Mouse (Mus musculus) embryonic facial prominence, embryonic 10.5 days (tissue): ENCODE measurements at regions not wholly inside any gene's neighbourhood (a gene's known extent, or its start where the extent isn't known, plus 50 kb on each side); places are given as distances from the start of the nearest gene placed in this dataset.

Experiments
- DNase-seq: peaks from one replicate; pipeline ENCODE4 v3.0.0-alpha.2; 2017; ENCODE audit warnings: low spot score
- H3K27ac ChIP-seq: fragments of 300-500 bp; sonication (generic); replicated peaks from 2 replicates; pipeline ENCODE4 v1.5.1; 2016; ENCODE audit warnings: mild to moderate bottlenecking
- H3K27me3 ChIP-seq: fragments of 300-500 bp; sonication (generic); replicated peaks from 2 replicates; pipeline ENCODE4 v1.6.1; 2016; ENCODE audit warnings: low read depth, mild to moderate bottlenecking; ENCODE audit not compliant: poor library complexity, severe bottlenecking
- H3K36me3 ChIP-seq: fragments of 300-500 bp; sonication (generic); replicated peaks from 2 replicates; pipeline ENCODE4 v1.6.1; 2016; ENCODE audit warnings: mild to moderate bottlenecking, moderate library complexity
- H3K4me1 ChIP-seq: fragments of 300-500 bp; sonication (generic); 2 replicates; pipeline ENCODE4 v1.6.1; 2016
- H3K4me3 ChIP-seq: fragments of 300-500 bp; sonication (generic); 2 replicates; pipeline ENCODE4 v1.5.1; 2016; ENCODE audit warnings: mild to moderate bottlenecking, moderate library complexity
- H3K9me3 ChIP-seq: fragments of 300-500 bp; sonication (generic); 2 replicates; pipeline ENCODE4 v1.6.1; 2016; ENCODE audit warnings: mild to moderate bottlenecking
- WGBS: fragments of 180-500 bp; shearing (Covaris S2); methylation state at CpG from one replicate; pipeline ENCODE4 v1.1.7; 2016; 5-methylcytosine and 5-hydroxymethylcytosine counted together

DNA sequence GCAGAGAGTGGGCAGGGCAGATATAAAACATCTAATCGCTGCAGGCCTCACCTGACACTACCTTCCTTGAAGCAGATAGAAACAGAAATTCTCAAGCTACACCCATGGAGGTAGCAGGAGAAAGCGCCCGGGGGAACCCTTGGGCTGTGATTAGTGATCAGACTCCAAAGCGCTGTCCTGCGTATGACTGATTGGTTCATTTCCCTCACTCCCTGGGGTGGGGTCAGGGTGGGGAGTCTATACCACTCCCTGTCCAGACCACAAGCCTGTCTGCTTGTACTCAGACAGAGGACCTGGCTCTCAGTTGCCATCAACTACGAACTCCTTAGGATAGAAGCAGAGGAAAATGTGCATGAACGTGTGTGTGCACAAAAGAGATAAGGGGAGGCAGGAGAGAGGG lies 77.7 kb downstream of the Gm826 start:
- Histone ChIP-seq H3K9me3 (no peaks in the 10 kb centered on the region), H3K27me3 (no peaks in the 10 kb centered on the region), H3K4me3 (no peak overlapping the region), H3K36me3 (no peaks in the 10 kb centered on the region), H3K27ac (no peak overlapping the region), H3K4me1 (no peaks in the 10 kb centered on the region)
- no peak for DNase-seq
- 79% methylated on average over 7 of the region's 7 CpGs for WGBS

DNA sequence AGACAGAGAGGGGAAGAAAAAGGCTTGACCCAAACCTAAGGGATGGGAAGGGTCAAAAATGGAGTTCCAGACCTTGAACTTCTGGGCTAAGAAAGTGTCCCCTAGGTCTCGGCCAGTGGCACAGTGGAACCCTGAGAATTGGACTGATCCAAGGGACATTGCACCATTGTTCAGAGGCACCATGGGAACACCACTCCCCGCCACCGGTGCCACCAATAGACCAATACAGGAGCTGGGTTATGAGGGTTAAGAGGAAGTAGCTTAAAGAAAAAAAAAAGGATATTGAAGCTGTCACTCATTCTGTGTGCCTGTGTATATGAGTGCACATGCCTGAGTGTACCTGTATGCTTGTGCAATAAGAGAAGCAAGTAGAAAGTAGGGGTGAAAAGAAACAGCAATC lies 83.7 kb downstream of the Gm826 start:
- WGBS: 92% methylated on average over 3 of the region's 3 CpGs
- Histone ChIP-seq H3K4me3 (no peak overlapping the region), H3K9me3 (no peaks in the 10 kb centered on the region), H3K27ac (no peak overlapping the region), H3K4me1 (peaks cover 2% of the 10 kb centered on the region; the same call in 1 of the 2 replicates), H3K27me3 (peaks cover 6% of the 10 kb centered on the region; the same call in 1 of the 2 replicates), H3K36me3 (no peaks in the 10 kb centered on the region)
- no peak for DNase-seq

DNA sequence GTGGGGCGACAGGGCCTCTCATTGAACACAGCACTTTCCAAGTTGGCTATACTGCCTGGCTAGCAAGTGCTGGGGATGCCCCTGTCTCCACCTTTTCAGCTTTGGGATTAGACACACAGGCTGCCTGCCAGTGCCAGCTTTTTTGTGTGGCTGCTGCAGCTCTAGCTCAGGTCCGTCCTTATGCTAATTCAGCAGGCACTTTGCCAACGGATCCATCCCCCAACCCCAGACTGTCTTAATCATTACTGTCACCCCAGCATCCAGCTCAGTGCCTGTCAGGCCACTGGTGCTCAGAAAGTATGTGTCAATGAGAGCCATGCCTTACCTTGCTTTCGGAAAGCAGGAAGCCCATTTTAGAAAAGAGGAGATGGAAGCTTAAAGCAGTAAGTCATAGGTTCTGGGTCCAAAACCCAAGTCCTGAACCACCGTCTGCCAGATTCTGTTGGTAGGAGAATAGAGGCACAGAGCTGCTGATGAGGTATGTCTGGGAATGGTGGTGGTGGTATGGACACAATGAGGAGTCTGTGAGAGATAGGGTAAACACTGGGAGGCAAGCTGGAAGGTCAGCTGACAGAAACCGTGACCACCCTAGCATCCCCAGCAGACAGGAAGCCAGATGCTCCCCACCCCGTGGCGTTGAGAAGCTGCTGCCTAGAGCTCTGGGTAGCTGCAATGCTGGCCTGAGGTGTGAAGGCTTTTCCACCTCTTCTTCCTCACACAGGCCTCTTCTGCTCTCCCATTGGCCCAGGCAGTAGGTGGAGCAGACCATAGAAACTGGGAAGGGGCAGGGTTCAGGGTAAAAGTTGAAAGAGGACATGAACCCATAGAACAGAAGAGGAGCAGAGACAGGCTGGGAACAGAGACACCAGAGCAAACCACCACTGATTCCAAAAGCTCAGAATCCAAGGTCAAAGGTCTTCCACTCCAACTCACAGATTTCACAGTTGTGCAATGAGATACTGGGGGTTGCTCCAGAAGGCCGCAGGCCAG lies 84.6 kb downstream of the Gm826 start:
- DNase-seq: no peak
- peaks cover 7% of the 10 kb centered on the region for H3K4me1 ChIP-seq
- no peaks in the 10 kb centered on the region for H3K36me3 ChIP-seq
- no peaks in the 10 kb centered on the region for H3K9me3 ChIP-seq
- 55% methylated on average over 9 of the region's 9 CpGs for WGBS
- H3K27ac ChIP-seq: no peak overlapping the region
- H3K4me3 ChIP-seq: no peak overlapping the region
- peaks cover 6% of the 10 kb centered on the region; the same call in 1 of the 2 replicates for H3K27me3 ChIP-seq

DNA sequence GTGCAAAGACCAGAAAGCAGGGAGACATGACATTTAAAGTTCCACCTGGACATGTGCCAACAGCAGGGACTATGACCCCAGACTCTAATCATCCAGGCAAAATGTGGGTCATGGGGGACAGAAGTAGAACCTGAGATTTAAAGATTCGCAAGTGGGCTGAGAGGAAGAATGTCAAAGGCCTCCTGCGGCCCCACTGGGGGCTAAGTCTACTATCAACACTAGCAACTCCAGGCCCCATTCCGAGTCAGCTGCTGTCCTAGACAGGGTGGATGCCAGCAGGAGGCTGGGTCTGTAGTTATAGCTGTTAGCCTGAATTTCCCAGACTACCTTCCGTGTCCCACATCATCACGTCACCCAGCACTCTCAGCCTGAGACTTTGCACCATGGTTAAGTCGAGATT lies 86.7 kb downstream of the Gm826 start:
- Histone ChIP-seq H3K9me3 (no peaks in the 10 kb centered on the region), H3K36me3 (no peaks in the 10 kb centered on the region), H3K27me3 (peaks cover 7% of the 10 kb centered on the region; the same call in 1 of the 2 replicates), H3K27ac (no peak overlapping the region), H3K4me3 (no peak overlapping the region), H3K4me1 (peaks cover 7% of the 10 kb centered on the region)
- no peak for DNase-seq
- 83% methylated on average over 6 of the region's 6 CpGs for WGBS

DNA sequence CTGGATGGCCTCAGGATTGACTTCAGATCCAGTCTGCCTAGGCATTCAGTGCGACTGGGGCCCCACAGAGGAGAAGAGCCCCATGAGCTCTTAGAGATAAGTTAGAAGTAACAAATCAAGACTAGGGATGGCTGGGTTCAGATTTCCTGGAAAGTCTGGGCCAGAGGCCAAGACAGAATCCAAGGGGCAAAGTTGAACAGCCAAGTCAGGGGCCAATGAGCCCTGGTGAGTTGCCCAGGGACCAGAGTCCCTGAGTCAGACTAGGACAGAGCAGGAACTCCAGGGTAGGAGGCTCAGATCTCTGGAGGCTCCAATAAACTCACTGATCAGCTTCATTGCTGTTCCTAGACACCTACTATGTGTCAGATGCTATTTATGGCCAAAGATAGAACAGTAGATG lies 87.6 kb downstream of the Gm826 start:
- H3K9me3 ChIP-seq: no peaks in the 10 kb centered on the region
- H3K4me3 ChIP-seq: no peak overlapping the region
- H3K36me3 ChIP-seq: no peaks in the 10 kb centered on the region
- peaks cover 7% of the 10 kb centered on the region for H3K4me1 ChIP-seq
- WGBS: 83% methylated on average over 1 of the region's 1 CpGs
- DNase-seq: no peak
- H3K27me3 ChIP-seq: peaks cover 12% of the 10 kb centered on the region; the same call in 1 of the 2 replicates
- no peak overlapping the region for H3K27ac ChIP-seq

DNA sequence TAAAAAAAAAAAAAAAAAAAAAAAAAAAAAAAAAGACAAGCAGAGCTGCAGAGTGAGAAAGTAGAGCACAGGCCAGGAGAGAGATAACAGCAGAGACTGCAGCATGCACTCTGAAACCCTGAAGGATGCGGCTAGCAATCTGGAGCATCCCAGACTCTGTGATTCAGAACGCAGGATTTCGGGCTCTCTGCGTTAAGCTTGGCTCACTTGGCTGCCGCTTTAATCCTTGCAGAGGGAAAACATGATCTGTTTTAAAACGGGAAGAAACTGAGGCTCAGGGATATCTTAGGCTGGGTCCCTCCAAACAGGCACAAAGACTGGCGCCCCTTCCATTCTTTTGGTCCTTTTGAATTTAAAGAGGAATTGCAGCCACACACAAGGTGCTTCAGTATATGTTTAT lies 89.1 kb downstream of the Gm826 start:
- no peak for DNase-seq
- WGBS: 29% methylated on average over 7 of the region's 7 CpGs
- Histone ChIP-seq H3K4me3 (no peak overlapping the region), H3K4me1 (peaks cover 7% of the 10 kb centered on the region), H3K36me3 (no peaks in the 10 kb centered on the region), H3K27me3 (peaks cover 12% of the 10 kb centered on the region; the same call in 1 of the 2 replicates), H3K9me3 (no peaks in the 10 kb centered on the region), H3K27ac (no peak overlapping the region)

DNA sequence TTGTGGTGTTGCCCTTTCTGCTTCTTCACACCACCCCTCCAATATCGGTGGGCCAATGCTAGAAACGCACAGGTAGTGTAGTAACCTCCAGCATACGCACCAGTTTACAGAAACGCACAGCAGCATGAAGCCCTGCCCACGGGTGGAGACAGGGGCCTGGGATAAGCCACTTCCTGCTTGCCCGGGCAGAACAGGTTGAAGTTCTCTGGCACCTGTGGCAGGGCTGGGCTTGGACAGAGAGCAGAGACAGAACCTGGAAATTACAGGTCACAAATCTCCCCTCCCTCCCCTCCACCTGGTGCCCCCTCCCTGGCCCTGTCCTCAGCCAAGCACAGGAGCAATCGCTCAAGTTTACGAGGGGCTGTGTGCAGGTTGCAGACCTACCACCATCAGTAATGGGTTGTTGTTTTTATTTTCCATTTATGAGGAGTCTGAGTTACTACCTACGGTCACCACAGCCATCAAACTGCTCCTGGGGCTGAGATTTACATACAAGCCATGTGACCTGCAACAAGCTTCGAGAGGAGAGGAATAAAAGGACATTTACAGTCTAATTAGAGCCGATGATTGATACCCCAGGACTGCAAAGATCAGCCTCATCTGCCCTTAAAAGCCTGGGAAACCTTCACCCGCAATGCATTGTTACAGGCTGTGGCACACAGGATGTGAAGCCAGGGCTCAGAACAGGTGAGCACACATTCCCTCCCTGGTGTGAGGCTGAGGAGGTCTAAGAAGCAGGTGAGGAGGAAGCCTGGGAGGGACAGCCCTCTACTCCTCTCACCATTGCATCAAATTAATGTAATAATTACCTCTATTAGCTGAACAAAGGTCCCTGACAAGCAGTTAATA lies 93.2 kb downstream of the Gm826 start:
- no peaks in the 10 kb centered on the region for H3K9me3 ChIP-seq
- no peaks in the 10 kb centered on the region for H3K36me3 ChIP-seq
- peaks cover 7% of the 10 kb centered on the region for H3K4me1 ChIP-seq
- H3K27ac ChIP-seq: no peak overlapping the region
- no peak for DNase-seq
- 82% methylated on average over 12 of the region's 12 CpGs for WGBS
- H3K4me3 ChIP-seq: no peak overlapping the region
- H3K27me3 ChIP-seq: 0 out of 2 replicates have a peak, but pooled peaks cover 5% of the 10 kb centered on the region

DNA sequence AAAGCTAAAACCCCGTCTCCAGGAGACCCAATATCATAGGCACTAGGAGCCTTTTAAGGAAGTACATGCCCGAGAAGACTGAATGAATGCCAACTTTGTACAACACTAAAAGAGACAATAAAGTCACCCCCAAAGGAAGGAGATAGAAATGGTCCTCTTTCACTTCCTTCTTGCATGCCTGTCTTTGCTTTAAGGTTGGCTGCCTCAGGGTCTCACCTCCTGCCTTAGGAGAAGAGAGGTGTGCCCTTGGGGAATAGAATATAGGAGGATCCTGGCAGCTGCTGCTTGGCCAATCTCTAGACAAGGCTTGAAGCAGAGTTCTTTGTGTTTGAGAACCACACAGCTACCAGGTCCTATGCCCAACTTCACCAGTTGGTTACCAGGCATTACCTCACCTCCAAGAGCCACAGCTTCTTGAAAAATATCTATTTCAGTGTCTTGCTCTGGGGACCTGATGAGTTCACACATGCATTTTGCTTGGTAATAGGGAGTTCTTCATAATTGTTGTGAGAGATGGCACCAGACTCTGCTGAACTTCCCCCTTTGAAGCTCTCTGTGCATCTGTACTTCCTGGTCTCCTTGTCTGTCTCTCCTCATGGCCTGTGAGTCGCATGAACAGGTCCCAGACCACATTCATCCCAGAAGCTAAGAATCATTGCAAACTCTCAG lies 96.4 kb downstream of the Gm826 start:
- no peaks in the 10 kb centered on the region for H3K9me3 ChIP-seq
- 0 out of 2 replicates have a peak, but pooled peaks cover 5% of the 10 kb centered on the region for H3K27me3 ChIP-seq
- no peaks in the 10 kb centered on the region for H3K4me1 ChIP-seq
- H3K36me3 ChIP-seq: no peaks in the 10 kb centered on the region
- no peak for DNase-seq
- 87% methylated on average over 3 of the region's 3 CpGs for WGBS
- H3K4me3 ChIP-seq: no peak overlapping the region
- H3K27ac ChIP-seq: no peak overlapping the region

DNA sequence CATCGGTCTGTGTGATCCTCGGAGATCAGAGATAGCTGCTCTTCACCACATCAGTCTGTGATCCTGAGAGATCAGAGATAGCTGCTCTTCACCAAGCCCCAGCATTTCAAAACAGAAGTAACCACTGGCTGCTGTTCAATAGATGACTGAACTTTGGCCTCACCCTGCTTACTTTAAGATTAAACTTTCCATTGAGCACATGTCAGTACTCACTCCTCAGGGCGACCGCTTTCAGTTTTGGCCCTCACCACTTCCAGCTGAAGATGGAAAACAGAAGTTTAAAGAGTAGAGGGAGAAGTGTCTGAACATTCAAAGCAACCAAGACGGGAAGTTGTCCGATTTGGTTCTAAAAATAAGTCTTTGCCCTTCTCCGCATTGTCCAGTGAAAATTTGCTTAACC lies 97.2 kb downstream of the Gm826 start:
- no peaks in the 10 kb centered on the region for H3K36me3 ChIP-seq
- no peak overlapping the region for H3K27ac ChIP-seq
- DNase-seq: no peak
- H3K4me3 ChIP-seq: no peak overlapping the region
- no peaks in the 10 kb centered on the region for H3K9me3 ChIP-seq
- 88% methylated on average over 7 of the region's 7 CpGs for WGBS
- no peaks in the 10 kb centered on the region for H3K27me3 ChIP-seq
- no peaks in the 10 kb centered on the region for H3K4me1 ChIP-seq

DNA sequence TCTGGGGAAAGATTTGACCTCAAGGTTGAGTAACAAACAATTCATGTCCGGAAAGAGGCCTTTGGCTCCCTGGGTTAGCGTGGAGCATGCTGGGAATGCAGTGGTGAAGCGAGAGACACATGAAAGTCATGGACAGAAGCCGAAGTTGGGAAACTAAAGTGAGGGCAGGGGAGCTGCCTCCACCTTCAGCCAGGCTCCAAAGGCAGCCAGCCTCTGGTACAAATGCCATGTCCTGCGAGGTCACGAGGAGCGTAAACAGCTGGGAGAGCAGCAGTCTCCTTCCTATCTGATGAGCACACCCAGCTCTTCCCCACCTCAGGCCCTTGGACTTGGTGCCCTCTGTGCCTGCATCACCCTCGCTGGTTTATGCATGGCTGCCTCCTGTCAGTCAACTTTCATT lies 103.2 kb downstream of the Gm826 start:
- no peaks in the 10 kb centered on the region for H3K27me3 ChIP-seq
- no peaks in the 10 kb centered on the region for H3K36me3 ChIP-seq
- H3K4me1 ChIP-seq: 0 out of 2 replicates have a peak, but pooled peaks cover under 1% of the 10 kb centered on the region
- 77% methylated on average over 8 of the region's 8 CpGs for WGBS
- H3K9me3 ChIP-seq: no peaks in the 10 kb centered on the region
- DNase-seq: no peak
- H3K4me3 ChIP-seq: no peak overlapping the region
- no peak overlapping the region for H3K27ac ChIP-seq

DNA sequence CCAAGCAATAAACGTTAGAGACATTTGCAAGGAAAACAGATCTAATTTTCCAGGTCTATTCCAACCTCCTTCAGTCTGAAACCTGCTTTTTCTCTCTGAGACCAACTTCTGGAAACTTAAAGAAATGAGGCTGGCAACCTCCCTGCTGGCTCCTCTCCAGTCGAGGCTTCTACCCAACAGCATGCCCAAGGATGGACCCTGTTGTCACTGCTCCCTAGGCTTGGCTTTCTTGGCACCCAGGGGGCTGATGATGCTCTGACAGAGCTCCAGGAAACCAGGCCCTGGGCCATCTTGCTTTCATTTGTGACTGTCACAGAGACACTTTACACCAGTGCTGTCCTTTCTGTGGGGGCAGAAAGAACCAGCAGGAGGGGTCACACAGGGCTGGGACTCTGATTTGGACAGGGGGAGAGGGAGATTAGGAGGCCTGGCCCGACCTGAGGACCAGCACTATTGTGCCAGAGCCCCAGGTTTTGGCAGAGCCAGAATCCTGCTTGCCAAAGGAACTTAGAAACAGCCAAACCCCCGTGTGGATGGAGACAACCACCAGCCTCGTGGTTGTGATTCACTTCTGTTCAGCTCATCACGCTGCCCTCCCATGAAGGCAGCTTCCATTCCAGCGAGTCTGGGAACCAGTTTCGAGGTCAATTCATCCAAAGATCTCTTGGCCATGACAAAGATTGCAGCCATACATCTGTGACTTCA lies 105.5 kb downstream of the Gm826 start:
- Histone ChIP-seq H3K4me1 (peaks cover 8% of the 10 kb centered on the region; the same call in 1 of the 2 replicates), H3K4me3 (no peak overlapping the region), H3K27me3 (0 out of 2 replicates have a peak, but pooled peaks cover 6% of the 10 kb centered on the region), H3K27ac (no peak overlapping the region), H3K36me3 (no peaks in the 10 kb centered on the region), H3K9me3 (no peaks in the 10 kb centered on the region)
- 74% methylated on average over 8 of the region's 8 CpGs for WGBS
- no peak for DNase-seq
